Mouse (Mus musculus) megakaryocyte, embryonic 14.5 days (primary cell): Measurements from ENCODE around the gene Gm20388.

Source experiments
- FLI1 ChIP-seq: IDR thresholded peaks from 2 replicates; pipeline ENCODE4 v1.6.1; 2012; ENCODE audit warnings: low read length, inconsistent platforms, mixed read lengths
- GATA1 ChIP-seq: IDR thresholded peaks from 3 replicates; pipeline ENCODE4 v1.6.1; 2012; ENCODE audit warnings: mixed read lengths, low read length, inconsistent platforms, borderline replicate concordance

DNA sequence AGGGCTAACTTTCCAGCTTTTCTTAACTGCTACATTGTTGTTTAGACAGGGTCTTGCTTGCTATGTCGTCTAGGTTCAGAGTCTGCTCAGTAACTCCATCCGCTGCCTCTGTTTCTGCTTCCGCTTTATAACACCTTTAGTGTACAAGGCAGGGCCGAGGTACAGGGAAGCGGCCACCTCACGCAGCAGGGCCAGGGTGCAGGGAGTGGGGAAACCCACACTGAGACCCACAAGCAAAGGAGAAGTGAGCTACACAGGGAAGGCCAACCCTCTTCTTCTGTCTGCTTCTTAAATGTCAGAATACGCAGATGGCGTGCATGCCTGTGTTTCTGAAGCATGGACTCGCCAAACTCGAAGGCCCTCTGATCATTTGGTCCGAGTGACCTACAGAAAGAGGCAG lies 568.1 kb downstream of the Gm20388 start:
- TF ChIP-seq GATA1 (no peak), FLI1 (no peak)
